Mouse (Mus musculus): ENCODE measurements around the gene Med15.

GRCm38 (mm10) chr16:17732841-17733340 lies at the start of gene Med15:
- TF ChIP-seq CTCF (IDR thresholded peaks at IDR 0.05; ENCODE audit: low read depth) (no peak), EP300 (IDR thresholded peaks at IDR 0.05; ENCODE audit: low read depth) (no peak)
